Mouse (Mus musculus) embryo, embryonic 10 days (tissue): ENCODE measurements around the gene Dclre1b.
"Not testable (repeated sequence)": the region's sequence is repeated elsewhere in the genome, so short reads cannot be mapped to it uniquely, and the experiment has no call there.

Experiments
- DNase-seq: peaks from one replicate; pipeline ENCODE4 v3.0.0-alpha.2; 2015; ENCODE audit warnings: low spot score

Dclre1b gene

DNA sequence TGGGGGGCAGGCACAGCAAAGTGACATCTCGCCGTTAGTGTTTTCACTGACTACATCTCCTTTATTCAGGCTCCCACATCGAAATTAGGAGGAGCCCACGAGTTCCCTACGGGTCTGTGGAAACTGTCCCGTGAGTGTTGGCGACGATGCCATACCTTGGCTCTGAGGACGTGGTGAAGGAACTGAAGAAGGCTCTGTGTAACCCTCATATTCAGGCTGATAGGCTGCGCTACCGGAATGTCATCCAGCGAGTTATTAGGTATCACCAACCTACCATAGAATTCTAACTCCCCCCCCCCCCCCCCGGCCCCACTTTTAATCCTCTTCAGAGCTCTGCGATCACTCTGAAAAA lies 531 bp upstream of the Dclre1b start:
- DNase-seq = no peak

DNA sequence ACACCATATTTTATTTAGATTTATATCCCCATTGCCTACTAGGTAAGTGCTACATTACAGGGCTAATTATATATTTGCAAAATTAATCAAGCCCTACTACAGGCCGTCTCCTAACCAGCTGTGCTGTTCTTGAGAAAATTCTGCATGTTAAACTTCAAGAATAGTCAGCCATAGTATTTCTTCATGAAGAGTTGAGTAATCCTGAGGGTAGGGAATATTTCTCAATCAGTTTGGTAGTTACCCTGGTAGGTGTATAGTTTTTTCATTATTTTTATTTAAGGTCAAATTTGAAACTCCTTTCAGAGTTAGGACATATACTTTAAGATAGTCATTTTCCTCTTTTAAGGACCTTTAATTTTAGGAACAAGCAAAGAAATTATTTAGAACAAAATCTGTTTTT lies 3.6 kb downstream of the Dclre1b start:
- no peak for DNase-seq

DNA sequence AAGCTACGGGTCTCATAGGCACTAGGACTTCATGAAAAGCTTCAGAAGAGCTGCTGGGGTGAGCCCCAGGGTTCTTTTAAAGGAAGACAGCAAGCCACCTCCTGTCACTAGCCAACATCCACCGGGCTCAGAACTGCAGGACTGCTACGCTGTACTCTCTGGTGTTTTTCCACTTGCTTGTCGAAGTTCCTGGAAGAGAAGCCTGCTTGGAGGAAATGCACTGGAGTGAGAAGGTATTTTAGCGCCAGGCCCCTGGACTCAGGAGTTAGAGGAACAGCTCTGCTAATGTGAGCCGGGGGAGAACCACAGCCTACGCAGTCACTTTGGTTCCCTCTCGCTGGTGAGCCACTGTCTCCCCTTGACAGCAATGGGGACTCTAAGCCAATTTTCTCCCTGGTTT lies 6.4 kb downstream of the Dclre1b start:
- DNase-seq = no peak

DNA sequence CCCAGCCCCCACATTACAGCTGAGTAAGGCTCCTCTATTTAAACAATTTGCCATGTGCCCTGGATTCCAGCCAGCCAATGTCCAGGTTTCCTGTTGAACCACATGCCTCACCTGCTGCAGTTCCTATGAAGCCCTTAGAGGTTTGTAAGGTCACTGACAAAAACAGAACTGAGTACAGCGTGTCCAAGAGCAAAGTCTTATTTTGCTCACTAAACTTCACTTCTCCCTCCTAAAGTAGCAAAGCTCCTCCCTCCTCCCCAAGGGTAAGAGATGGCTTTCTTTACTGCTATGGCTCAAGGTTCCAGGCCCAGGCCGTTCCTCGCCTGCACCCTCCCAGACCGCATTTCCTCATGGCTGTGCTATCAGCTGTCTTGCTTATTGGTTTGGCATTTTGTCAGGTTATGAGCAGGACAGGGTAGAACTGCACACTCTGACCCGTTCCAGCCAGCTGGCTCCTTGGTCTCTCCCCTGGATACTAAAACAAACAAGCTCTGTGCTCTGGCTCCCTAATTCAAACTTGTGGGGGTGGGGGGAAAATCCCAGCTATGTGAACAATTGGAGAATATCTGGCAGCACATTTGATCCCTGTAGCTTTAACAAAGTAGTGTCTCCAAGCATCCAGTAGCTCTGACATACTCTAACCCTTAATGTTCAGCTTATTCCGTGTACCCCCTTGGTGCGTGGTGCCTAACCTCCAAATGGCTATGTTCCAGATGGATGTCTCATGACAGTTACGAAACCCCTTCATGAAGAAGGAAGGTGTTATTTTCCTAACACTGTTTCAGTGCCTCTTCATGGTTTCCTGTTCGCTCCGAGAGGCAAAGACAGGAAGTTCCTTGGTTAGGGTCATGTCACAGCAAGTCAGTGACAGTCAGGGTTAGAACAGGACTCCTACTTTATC lies 7.4 kb downstream of the Dclre1b start:
- DNase-seq = no peak

DNA sequence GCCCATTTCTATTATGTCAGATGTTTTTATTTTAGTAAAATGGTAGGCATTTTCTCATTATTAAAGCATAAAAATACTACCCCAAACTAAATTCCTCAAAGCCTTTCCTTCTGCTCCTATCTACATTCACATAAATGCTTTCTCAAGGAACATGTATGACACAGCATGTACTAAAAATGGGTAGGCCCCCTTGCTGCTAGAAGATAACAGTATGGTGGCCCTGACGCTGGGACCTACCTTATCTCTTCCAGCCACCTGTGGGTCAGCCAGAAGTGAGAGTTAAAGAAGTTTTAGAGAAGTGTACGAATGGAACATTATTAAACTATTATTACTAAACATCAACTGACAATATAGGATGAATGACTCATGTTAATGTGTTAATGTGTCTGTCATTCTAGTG lies 9.7 kb downstream of the Dclre1b start:
- DNase-seq = no peak

DNA sequence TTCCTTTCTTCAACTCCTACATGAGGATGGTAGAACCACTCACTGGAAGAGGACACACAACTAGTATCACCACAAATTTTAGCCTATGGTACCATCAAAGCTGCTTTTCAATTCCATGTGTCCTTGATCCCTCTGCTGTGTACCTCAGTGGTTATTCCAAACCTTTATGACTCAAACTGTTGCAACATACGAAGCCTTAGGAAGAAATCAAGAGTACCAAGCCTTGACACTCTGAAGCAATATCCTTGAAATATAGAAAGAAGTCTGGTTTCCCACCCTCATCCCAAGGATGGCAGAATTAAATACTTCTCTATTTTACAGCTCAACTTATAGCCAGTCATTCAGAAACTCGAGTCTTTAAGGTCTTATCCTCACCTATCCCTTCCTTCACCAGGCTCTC lies 12.9 kb downstream of the Dclre1b start:
- DNase-seq = no peak

DNA sequence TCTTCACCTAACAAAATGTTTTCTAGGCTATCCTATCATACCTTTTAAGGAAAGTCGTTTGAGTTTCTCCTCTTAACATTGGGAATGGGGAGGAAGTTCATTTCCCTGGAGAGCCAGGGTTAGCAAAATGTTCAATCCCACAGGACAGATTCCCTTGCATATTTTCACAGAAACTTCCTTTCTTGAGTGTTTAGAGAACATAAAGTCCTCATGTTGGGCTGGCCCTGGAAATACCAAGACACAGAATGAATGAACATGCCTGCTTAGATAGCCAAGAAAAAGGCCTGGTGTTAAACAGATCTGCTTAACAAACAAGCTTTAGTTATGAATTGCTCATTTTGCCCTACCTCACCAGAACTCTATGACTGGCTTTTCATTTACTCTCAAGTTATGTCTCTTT lies 16.7 kb downstream of the Dclre1b start:
- DNase-seq = no peak

DNA sequence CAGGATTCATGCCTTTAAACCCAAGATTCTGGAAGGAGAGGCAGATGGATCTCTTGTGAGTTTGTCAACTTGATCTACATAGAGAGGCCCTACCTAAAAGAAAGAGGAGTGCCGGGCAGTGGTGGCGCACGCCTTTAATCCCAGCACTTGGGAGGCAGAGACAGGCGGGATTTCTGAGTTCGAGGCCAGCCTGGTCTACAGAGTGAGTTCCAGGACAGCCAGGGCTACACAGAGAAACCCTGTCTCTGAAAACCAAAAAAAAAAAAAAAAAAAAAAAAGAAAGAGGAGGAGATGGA lies 17.2 kb downstream of the Dclre1b start:
- DNase-seq = not testable (repeated sequence)

DNA sequence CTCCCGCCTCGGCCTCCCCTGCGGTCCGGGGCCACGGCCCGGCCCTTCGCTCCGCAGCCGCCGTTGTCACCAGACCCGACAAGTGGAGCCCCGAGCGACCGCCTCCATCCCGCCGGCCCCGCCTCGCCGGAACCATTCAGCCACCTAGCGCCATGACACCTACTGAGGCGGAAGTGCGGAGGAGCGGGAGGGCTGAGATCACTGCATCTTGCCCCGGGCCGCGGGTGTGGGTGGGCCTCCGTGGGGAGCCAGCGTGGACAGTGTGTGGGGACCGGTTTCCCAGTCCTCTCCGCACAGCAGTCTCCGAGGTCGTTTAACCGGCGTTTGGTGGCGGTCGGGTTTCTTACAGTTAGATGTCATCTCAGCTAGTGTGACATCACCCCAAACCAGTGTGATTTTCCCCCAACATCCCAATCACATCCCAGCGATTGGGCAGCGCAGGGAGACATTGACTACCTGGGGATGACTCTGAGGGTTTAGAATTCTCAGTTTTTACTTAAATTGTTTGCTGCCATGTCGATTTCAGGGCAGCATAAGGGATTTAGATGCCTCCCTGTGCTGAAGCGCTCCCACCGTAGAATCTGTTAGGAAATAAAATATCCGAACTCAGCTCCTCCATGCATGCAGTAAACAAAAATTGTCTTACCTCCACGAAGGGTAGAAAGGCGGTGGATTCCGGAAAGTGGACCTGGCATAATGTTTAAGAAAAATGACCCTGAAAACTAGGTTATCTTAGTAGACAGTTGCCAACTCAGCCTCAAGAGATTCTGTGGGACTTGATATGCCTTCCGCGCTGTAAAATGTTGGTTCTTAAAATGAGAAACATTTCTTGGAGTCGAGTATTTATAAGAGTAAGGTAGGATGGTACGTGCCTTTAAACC lies 17.8 kb downstream of the Dclre1b start, which contains the start of gene Hipk1:
Gene Hipk1, minus strand, starts transcription at position 334 of the 881 bp plus-strand sequence.
- DNase-seq = peak; percentile 96

DNA sequence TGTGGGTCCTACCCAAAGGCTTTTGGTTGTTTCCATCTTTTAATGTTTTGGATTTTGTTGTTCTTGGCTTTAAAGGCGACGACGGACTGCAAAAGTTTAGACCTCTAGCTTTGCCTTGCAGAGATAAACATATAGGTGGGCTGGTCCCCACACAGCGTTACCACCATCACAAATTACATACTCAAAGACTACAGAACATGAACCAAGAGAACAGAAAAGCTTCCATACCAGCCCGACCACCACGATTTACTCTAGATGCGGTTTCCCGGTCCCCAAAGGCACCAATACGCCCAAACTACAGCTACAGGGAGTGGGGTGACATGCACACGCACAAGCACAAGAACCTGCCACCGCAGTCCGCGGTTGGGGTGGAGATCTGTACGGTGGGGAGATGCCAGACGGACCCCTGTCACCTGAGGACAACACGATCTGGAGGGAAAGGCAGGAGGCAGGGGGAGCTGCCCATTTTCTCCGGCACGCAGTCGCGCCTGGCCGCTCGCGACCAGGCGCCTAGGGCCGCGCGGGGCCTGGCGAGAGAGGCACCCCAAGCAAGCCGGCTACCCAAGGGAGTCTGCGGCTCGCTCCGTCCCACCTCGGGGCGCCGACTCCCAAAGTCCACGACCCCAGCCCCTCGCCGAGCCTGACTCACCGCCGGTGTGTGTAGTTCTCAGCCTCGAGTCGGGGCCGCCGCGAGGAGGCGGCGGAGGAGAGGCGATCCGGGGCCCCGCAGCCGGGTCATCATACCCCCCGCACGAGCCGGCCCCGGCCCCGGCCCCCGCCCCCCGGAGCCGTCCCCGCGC lies 18.7 kb downstream of the Dclre1b start:
- DNase-seq = peak; percentile 27

DNA sequence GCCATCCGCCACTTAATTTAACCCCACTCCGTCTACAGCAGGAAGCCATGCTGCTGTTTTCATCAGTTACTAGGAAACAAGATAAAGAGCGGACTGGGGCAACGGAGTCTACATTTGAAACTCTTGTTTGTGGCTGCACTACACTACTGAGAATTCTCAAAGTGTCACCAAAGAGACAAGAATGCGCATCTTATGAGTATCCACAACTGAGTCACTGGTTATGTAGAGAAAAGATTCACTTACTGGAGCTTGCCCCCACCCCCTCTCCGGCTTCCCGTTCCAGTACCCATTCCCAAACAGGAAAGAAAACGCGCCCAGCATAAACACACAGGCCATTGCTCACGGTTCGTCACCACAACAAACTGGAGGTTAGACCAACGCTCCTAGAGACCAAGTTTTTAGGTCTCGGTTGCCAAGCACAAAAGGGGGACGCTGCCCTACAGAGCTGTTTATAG lies 19.3 kb downstream of the Dclre1b start:
- peak; percentile 49 for DNase-seq

DNA sequence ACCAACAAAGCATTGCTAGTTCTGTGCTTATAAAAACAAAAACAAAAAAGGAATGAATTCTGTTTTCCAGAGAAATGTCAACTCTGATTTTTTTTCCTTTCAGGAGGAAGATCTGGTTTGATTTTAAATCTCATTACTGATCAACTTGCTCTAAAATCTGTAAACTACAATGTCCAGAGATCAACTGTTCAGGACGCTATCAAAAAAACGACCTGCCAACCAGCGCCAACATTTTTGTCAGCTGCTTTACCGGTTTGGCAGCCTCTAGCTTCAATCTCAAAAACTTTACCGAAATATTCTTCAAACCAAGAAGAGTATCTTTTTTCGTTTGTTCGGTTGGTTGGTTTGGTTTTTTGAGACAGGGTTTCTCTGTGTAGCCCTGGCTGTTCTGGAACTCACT lies 20.1 kb downstream of the Dclre1b start:
- DNase-seq = no peak

DNA sequence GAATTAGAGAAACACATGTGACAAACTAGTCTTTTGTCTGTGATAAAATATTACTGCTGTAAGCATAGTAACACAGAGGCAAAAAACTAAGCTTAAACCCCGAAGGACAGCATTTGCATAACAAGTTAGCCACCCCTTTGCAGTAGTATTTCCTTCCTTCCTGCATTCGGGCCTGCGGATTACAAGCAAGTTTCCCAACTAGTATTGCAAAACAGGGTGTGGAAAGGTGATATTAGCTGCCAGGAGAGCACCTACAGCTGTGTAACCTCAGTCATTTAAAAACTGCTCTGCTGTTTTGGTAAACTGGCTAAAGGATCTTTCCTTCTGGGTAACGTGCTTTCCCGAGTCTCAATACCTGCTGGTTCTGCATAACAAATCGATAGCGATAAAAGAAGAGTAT lies 22.0 kb downstream of the Dclre1b start:
- no peak for DNase-seq

DNA sequence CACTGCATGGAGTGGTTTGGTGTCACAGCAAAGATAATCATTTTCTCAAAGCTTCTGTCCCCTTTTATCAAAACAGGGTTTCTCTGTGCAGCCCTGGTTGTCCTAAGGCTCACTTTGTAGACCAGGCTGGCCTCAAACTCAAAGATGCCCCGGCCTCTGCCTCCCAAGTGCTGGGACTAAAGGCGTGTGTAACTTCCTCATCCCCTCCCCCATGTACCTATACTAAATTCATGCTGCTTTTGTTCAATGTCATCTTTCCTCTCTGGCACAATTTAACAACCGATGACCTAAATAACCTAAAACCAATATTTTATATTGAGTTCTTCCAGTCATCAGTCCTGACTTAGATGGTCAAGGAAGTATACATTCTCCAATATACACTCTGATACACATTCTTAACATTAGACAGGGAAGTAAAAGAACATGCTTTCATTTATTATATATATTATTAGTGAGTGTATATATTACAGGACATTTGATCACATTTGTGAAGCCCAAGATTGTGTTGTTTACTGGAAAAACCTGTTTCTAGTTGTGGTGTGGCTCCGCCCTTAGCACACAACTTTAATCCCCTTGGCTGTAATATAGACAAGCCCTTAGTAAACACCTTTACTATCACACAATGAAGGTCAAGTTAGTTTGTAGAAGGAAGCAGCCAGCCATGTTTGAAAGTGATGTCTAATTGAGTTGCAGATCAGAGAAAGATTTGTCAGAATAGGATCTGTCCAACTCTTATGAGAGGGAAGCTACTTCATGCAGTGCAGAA lies 26.2 kb downstream of the Dclre1b start:
- DNase-seq = no peak

DNA sequence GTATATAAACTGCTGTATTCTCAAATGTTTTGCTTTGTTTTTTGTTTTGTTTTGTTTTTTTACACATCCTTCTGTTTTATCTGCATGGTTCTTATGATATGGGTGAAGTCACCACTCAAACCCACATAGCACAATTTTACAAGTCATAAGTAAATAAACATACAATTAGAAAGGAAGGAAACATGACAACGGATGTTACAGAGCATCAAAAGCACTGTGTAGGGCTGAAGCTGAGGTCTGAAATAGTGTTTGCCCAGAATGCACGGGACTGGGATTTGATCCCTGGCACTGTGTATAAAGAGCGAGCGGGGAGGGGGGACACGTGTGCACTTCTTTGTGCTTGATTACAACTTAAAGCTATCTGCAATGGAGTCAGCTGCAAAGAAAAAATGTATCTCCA lies 28.5 kb downstream of the Dclre1b start:
- no peak for DNase-seq

DNA sequence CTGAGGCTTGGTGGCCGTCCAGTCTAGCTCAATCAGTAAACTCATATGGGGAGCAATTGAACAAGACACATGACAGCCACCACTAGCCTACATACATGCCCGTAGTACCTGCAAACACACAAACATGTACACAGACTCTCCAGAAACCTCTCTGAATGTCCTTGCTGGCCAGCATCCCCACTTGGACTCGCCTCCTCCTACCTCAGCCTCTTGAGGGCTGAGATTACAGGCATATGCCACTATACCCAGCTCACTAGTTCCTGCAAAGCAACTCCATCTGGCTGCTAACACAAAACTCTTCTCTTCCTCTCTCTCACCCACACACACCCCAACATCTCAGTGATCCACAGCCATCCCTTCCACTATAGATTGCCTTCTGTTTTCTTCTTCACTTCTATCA lies 29.0 kb downstream of the Dclre1b start:
- no peak for DNase-seq

DNA sequence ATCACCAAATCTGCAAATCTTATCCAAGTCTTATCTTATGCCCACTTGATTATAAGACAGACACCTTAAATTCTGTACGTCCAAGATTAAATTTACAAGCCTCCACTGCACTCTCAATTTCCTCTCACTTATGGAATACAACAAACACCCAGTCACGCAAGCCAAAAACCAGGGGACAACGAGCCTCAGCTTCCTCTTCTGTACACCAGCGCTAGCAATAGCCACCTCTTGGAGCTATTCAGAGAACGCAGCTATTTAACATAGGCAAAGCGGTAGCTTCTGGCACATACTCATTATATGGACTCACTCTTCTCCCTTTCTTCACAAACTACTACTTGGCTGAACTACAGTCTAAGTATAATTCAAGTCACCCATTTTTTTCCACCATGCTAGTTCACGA lies 30.1 kb downstream of the Dclre1b start:
- no peak for DNase-seq

DNA sequence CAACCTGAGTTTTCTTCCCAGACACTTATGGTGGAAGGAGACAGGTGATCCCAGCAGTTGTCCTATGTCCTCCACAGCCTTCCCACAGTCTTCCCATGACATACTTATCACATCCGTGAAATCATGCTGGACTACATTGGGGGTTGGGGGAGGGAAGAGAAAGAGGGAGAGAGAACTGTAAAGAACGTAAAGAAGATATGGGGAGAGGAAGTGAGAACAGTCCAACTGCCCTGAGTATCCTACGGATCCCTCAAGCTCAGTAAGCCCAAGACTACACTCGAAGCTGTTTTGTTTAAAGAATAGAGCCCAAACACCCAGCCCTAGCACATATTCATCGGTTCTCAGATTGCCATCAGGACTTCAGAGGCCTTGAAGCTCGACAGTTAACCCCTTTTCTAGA lies 30.6 kb downstream of the Dclre1b start:
- DNase-seq = no peak

DNA sequence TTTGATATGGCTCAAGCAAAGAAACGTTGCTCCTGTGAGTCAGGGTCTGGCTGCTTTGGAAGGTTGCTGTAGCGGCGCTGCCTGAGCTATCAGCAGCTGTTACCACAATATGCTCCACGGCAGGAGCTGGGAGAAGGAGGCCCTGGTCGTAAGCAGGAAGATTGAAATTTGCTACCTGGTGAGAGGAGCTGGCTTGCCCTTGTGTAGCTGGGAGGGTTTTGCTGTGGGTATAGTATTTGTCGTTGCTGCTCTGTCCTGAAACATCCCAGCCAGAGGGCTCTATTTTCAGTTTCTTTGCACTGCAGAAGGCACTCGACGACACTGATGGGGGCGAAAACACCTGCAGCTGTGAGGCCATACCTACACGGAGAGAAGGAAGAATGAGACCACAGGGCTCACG lies 31.3 kb downstream of the Dclre1b start:
- no peak for DNase-seq

DNA sequence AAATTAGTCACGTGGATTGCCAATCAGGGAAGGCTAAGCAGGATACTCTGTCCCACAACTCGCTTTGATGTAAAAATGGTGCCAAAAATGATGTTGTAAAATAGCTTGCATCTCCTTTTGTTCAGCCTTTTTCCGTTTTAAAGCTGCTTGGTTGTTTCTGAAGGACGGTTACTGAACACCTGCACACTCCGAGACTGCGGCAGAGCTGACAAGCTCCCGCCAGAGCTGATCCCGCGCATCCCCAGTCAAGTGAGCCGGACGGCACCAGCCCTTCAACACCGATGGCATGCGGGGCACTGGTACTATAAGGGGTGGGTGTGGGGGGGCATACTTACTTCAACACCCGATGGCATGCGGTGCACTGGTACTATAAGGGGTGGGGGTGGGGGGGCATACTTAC lies 35.2 kb downstream of the Dclre1b start:
- no peak for DNase-seq

DNA sequence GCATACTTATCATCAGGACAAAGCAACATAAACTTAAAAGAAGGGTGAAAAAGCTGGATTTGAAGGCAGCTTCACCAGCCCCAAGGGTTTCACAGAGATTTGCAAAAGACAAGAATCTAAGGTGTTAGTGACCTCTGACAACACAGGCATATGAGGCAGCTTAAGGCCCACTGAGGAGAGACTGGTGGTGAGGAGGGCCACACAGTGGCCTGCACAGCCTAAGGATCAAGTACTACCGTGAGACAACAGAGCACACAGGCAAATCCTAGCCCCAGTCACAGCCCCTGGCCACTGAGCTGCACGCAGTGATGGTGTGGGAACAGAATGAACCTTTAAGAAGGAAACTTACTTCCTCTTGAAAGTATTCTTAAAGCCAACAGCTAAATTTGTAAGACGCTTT lies 35.7 kb downstream of the Dclre1b start:
- DNase-seq = no peak

DNA sequence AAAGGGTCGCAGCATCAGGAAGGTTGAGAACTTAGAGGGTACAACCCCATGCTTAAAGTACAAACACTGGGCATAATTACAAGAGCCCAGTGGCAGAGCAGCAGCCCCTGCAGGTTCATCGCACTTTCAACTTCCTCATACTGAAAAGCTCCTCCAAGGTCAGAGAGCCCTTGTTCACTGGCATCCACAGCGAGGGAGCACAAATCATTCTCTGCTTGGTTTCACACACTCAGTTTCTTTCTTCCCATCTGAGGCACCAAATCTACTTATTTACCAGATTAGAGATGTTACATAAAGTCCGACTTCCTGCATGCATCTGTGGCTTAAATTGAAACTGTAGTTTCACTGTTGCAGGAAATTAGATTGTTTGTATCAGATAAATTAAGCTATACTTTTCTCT lies 36.4 kb downstream of the Dclre1b start:
- DNase-seq = no peak
